Mouse (Mus musculus) intestine, embryonic 16.5 days (tissue): Measurements from ENCODE around the gene Nfia. TPM values are rescaled to one million over a fixed set of nuclear protein-coding genes. Genes with fewer than 3 reads are reported as not detected.

Source experiments
- ATAC-seq: fragments of 200-750 bp; cut with Nextera tagmentation; 2 replicates; pipeline ENCODE4 v1.8.0; 2017; ENCODE audit warnings: moderate TSS enrichment, moderate library complexity
- H3K27ac ChIP-seq: fragments of 300-500 bp; sonication (generic); 2 replicates; pipeline ENCODE4 v1.5.1; 2014; ENCODE audit warnings: mild to moderate bottlenecking, low read length
- H3K27me3 ChIP-seq: fragments of 300-500 bp; sonication (generic); replicated peaks from 2 replicates; pipeline ENCODE4 v1.6.1; 2014; ENCODE audit warnings: low read length, control low read depth, mixed read lengths; ENCODE audit not compliant: control insufficient read depth, insufficient read depth
- H3K36me3 ChIP-seq: fragments of 300-500 bp; sonication (generic); 2 replicates; pipeline ENCODE4 v1.6.1; 2014; ENCODE audit warnings: low read length, control low read depth; ENCODE audit not compliant: control insufficient read depth, insufficient read depth
- H3K4me1 ChIP-seq: fragments of 300-500 bp; sonication (generic); 2 replicates; pipeline ENCODE4 v1.6.1; 2014; ENCODE audit warnings: low read length, control low read depth, mixed read lengths; ENCODE audit not compliant: control insufficient read depth, insufficient read depth
- H3K4me2 ChIP-seq: fragments of 300-500 bp; sonication (generic); 2 replicates; pipeline ENCODE4 v1.6.1; 2014; ENCODE audit warnings: low read depth, low read length, control low read depth
- H3K4me3 ChIP-seq: fragments of 300-500 bp; sonication (generic); 2 replicates; pipeline ENCODE4 v1.5.1; 2014; ENCODE audit warnings: mild to moderate bottlenecking, low read length
- H3K9ac ChIP-seq: fragments of 300-500 bp; sonication (generic); 2 replicates; pipeline ENCODE4 v1.6.1; 2014; ENCODE audit warnings: low read depth, low read length
- H3K9me3 ChIP-seq: fragments of 300-500 bp; sonication (generic); 2 replicates; pipeline ENCODE4 v1.6.1; 2016; ENCODE audit warnings: low read length, control low read depth; ENCODE audit not compliant: control insufficient read depth
- WGBS: fragments of 180-500 bp; shearing (Covaris S2); extraction: QIAGEN DNeasy Blood & Tissue Kit; methylation state at CpG from one replicate; pipeline ENCODE4 v1.1.7; 2014; 5-methylcytosine and 5-hydroxymethylcytosine counted together
- polyA plus RNA-seq: library from polyadenylated mRNA; unstranded; fragments of >200 nt; fragmentation: Nextera tagmentation; extraction: Ambion mirVana; gene quantifications from 2 replicates; pipeline ENCODE4 v1.2.1, GENCODE M21; 2015

Nfia gene
- polyA plus RNA-seq, 1 experiment from 2014 or later = 24.0 TPM

DNA sequence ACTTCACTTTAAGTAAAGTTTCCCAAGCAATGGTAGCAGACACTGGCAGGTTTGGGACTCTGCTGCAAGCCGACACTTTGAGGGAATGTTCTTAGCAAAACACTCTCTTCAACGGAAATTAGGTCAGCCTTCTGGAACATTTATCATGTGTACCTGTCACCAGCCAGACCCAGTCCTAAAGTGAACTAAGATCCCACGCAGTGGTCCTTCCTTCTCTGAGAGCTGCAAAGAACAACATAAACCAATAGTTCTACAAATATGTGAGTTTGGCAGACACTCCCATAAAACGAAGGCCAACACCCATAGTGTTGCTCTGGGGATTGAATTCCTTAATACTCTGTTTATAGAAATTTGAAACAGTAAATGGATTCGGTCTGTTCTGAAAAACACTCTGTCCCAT is 217.9 kb downstream of the Nfia start:
- Histone ChIP-seq H3K36me3 (no peaks in the 10 kb centered on the region), H3K4me2 (no peak overlapping the region), H3K9me3 (no peaks in the 10 kb centered on the region), H3K27me3 (no peaks in the 10 kb centered on the region), H3K9ac (no peak overlapping the region), H3K4me1 (peaks cover 7% of the 10 kb centered on the region; the same call in 1 of the 2 replicates), H3K4me3 (no peak overlapping the region), H3K27ac (no peak overlapping the region)
- 38% methylated on average over 5 of the region's 5 CpGs for WGBS
- no peak; the same call in 1 of the 2 replicates for ATAC-seq

DNA sequence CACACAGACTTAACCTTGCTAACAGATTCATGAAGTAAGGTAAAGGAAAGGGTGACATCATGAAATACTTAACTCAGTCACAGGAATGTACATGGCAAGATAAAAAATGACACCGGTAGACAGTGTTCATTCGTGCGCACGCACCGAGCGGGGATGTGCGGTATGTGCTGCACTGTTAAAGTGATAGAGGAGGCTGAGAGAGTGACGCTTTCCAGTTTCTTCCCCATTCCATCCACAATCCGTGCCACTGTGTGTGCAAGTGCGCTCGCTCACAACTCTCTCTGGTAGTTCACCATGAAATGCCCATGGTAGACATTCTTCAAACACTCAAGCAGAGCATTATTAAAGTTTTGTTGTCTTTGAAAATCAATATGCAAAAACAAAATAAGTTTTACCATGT is 218.9 kb downstream of the Nfia start:
- Histone ChIP-seq H3K27me3 (no peaks in the 10 kb centered on the region), H3K36me3 (no peaks in the 10 kb centered on the region), H3K27ac (no peak overlapping the region), H3K9ac (no peak overlapping the region), H3K4me3 (no peak overlapping the region), H3K9me3 (no peaks in the 10 kb centered on the region), H3K4me1 (peaks cover 7% of the 10 kb centered on the region; the same call in 1 of the 2 replicates), H3K4me2 (no peak overlapping the region)
- WGBS = 91% methylated on average over 11 of the region's 11 CpGs
- no peak for ATAC-seq

DNA sequence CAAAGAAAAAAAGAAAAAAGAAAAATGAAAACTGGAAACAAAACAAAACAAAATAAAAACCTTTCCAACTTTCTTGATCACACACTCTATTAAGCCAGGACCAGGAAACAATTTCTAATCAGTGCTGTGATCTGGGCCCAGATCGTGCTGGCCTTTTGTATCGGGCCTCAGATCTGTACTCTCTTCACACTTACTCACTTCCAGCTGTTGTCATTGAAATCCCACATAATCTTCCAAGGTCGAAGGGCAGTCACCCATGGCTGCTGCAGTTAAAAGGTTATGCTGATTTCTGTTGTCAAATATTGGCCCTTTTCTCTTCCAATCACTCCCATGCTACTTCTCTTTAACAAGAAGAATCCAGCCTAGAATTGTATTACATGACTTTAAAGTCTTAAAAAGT is 219.3 kb downstream of the Nfia start:
- H3K4me3 ChIP-seq = no peak overlapping the region
- H3K4me2 ChIP-seq = no peak overlapping the region
- H3K36me3 ChIP-seq = no peaks in the 10 kb centered on the region
- H3K27ac ChIP-seq = no peak overlapping the region
- no peaks in the 10 kb centered on the region for H3K27me3 ChIP-seq
- 49% methylated on average over 3 of the region's 3 CpGs for WGBS
- H3K4me1 ChIP-seq = peaks cover 7% of the 10 kb centered on the region; the same call in 1 of the 2 replicates
- ATAC-seq = no peak
- H3K9ac ChIP-seq = no peak overlapping the region
- H3K9me3 ChIP-seq = no peaks in the 10 kb centered on the region

DNA sequence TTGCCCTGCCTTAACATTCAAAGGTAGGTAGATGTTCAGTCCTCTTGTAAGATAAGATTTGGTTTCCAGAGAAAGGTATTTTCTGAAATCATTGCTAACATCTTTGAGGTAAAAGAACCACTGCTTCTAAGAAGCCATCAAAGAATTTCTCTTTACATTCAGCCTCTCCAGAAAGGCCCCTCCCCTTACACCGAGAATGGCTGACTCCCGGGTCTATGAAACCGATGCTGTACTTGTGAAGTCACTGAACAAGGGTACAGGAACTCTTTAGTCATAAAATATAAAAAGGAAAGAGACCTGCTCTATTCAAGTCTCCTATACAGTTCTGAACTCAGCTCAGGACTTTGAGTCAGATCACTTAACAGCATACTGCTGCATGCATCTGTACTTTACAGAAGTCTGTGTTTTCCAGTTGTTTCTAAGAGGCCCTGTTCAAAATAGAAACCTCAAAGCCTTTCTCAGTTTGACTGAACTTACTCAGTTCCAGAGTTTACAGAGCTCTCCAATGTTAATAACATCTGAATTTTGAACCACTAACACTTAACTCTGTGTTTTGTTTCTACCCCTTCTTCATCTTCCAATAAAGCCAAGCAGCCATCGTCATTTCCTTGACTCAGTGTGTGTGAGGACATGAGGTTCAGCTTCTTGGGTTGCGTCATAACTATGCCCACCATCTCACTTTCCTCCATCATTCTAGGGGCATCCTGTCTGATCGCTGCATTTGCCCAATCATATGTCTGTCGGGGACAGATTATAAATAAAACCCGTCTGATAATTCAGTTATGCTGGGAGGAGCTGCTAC is 223.6 kb downstream of the Nfia start:
- ATAC-seq = no peak
- Histone ChIP-seq H3K4me3 (no peak overlapping the region), H3K9ac (no peak overlapping the region), H3K4me2 (no peak overlapping the region), H3K9me3 (no peaks in the 10 kb centered on the region), H3K27me3 (no peaks in the 10 kb centered on the region), H3K4me1 (0 out of 2 replicates have a peak, but pooled peaks cover 2% of the 10 kb centered on the region), H3K27ac (no peak overlapping the region), H3K36me3 (no peaks in the 10 kb centered on the region)
- WGBS = 77% methylated on average over 8 of the region's 8 CpGs

DNA sequence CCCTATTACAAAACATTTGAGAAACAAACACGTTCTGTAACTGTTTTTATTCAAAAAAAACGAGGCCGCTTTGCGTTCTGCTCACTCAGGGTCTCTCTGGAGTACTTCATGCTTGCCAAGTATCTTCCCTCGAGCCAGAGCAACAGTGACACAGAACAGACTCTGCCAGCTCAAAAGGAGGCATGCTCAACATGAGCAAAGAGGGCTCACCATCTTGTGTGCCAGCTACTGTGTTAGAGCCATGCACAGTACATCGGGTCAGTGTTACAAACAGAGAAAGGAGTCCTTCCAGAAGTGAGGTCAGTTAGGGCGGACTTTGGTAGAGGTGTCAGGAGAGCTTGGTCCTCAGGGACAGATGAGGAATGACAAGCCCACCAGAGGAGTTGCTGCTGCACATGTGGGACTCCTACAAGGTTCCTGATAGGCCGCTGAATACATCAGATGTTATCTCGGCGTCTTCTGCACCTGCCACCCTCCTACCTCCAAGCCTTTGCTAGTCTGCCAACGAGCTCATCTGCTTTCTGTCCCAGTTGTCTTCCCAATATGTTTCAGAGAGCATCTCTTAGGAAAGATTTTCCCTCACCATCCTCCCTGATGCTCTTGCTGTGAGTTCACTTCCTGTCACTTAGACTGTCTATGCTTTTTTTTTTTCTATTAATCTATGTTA is 224.8 kb downstream of the Nfia start:
- no peak for ATAC-seq
- H3K4me1 ChIP-seq = peaks cover 6% of the 10 kb centered on the region; the same call in 1 of the 2 replicates
- no peak overlapping the region for H3K4me3 ChIP-seq
- H3K4me2 ChIP-seq = no peak overlapping the region
- H3K9me3 ChIP-seq = no peaks in the 10 kb centered on the region
- WGBS = 71% methylated on average over 11 of the region's 11 CpGs
- H3K27me3 ChIP-seq = no peaks in the 10 kb centered on the region
- no peaks in the 10 kb centered on the region for H3K36me3 ChIP-seq
- no peak overlapping the region for H3K27ac ChIP-seq
- H3K9ac ChIP-seq = no peak overlapping the region

DNA sequence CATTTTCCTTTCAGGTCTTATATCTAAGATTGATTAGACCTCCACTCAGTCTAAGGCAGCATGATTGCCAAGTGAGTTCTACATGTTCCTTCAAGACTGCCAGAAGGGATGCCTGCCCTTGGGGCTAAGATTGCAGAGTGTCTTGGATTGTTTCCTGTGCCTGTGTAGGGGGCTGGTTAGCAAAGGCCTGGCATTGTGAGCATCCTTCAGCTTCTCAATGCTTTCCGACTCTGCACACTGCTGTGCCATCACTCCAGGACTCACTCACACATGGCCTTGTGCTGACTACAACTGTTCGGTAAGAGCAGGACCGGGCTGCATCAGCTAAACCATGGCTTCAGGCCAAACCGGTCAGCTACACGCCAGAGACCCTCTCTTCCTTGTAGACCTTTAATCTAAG is 229.7 kb downstream of the Nfia start:
- H3K36me3 ChIP-seq = no peaks in the 10 kb centered on the region
- no peak overlapping the region for H3K4me3 ChIP-seq
- WGBS = 56% methylated on average over 5 of the region's 5 CpGs
- no peak overlapping the region for H3K27ac ChIP-seq
- ATAC-seq = no peak
- no peak overlapping the region for H3K4me2 ChIP-seq
- H3K9ac ChIP-seq = no peak overlapping the region
- H3K9me3 ChIP-seq = no peaks in the 10 kb centered on the region
- H3K4me1 ChIP-seq = peaks cover 30% of the 10 kb centered on the region
- no peaks in the 10 kb centered on the region for H3K27me3 ChIP-seq

DNA sequence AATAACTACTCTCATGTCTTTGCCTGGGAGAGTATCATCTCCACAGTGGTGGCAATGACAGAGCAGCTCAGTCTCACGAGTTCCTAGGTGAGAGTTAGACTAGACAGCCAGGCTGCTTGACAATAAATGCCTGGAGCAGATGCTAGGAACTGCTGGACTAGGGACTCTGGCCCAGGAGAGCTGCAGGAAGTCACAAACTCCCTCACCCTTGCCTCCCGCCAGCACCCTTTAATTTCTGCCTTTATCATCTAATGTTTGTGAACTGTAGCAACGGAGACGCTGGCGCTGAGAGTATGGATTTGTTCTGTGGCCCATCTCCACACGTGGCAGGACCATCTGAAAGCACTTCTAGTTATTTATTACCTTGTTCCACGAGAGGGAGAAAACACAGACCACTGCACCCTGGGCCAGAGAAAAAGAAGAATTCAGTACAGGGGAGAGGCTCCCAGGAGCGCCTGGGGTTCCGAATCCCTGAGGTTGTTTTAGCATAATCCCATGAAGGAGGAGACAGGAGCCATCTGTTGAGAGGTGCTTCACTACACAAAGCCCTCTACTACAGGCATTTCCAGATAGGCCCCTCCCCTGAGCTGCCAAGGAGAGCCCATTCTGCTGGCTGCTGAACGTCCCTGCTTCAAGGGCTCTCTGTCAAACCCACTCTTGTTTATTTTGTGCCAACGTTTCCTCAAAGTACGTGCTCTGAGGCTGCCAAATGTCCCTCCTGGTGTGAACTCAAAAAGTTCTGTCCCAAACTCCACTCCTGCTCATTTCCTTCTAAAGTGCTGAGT is 231.0 kb downstream of the Nfia start:
- Histone ChIP-seq H3K27ac (peak overlapping the region; percentile 86), H3K9ac (peak overlapping the region; percentile 32; the same call in 1 of the 2 replicates), H3K27me3 (no peaks in the 10 kb centered on the region), H3K36me3 (no peaks in the 10 kb centered on the region), H3K4me2 (peak overlapping the region; percentile 11), H3K4me1 (peaks cover 30% of the 10 kb centered on the region), H3K4me3 (no peak overlapping the region), H3K9me3 (no peaks in the 10 kb centered on the region)
- ATAC-seq = peak; percentile 85
- WGBS = 9% methylated on average over 12 of the region's 12 CpGs

DNA sequence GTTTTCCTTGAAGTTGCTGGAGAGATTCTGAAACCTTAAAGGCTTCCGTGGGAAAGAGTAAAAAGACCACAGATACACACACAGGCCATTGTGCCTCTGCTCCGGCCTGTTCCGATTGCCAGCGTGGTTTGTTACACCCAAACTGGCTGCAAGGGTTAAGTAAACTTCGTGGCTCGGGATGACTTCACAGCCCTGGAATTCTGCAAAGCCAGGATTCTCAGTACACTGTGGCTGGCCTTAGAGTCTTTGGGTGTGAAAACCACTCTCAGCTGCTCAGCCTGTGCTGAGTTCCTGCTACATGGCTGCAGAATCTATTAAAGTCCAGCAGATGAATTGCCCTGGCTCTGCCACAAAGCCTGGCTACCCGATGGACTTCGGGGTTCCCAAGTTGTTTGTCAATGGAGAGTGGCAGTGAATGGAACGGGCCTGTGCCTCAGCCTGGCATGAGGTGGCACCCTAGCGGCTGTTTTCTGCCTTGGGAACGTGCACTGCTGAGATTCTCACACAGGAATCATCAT is 231.6 kb downstream of the Nfia start:
- H3K4me1 ChIP-seq = peaks cover 30% of the 10 kb centered on the region
- no peaks in the 10 kb centered on the region for H3K9me3 ChIP-seq
- no peak overlapping the region for H3K4me3 ChIP-seq
- WGBS = 3% methylated on average over 11 of the region's 11 CpGs
- H3K27ac ChIP-seq = peak overlapping the region; percentile 86
- H3K4me2 ChIP-seq = peak overlapping the region; percentile 11
- peak; percentile 90 for ATAC-seq
- H3K9ac ChIP-seq = peak overlapping the region; percentile 56; the same call in 1 of the 2 replicates
- no peaks in the 10 kb centered on the region for H3K36me3 ChIP-seq
- H3K27me3 ChIP-seq = no peaks in the 10 kb centered on the region

DNA sequence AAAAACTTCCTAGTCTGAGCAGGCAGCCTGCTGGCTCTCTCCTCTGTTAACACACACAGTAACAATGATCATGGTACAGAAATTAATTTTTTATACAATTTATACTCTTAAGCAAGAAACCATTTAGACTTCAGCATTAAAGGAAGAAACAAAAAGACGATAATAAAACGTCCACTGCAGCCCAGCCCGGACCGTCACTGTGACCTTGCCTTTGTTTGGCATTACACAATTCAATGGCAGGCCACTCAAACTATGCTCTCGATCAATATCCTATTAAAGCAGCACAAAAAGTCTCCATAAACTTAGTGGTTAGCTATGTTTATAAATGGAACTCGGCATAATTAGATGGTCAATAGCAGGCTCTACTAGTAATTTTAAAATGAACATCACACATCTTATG is 232.5 kb downstream of the Nfia start:
- ATAC-seq = no peak
- WGBS = 67% methylated on average over 6 of the region's 6 CpGs
- Histone ChIP-seq H3K4me2 (no peak overlapping the region), H3K27ac (peak overlapping the region; percentile 86), H3K4me1 (peaks cover 30% of the 10 kb centered on the region), H3K9ac (no peak overlapping the region), H3K9me3 (no peaks in the 10 kb centered on the region), H3K27me3 (no peaks in the 10 kb centered on the region), H3K36me3 (no peaks in the 10 kb centered on the region), H3K4me3 (no peak overlapping the region)
